7 mouse cellular contexts compared by ENCODE assay signal in genomic region chr14:118713408-118713807, GRCm38 (mm10). TPM values are rescaled to one million over a fixed set of nuclear protein-coding genes. Genes with fewer than 3 reads are reported as not detected.
DNase-seq lines count a peak whose midpoint lies in the region; ATAC-seq lines count a peak whose summit lies in the region.

No protein-coding gene starts in this region.

- DNase-seq in 3T3-L1 (ENCODE audit: low read depth, low spot score) (peak; percentile 51), NIH3T3 (ENCODE audit: low read depth) (peak; percentile 29)
- DNase-seq in left cerebral cortex, adult 9 months (ENCODE audit: low spot score in 2 of 2), result no peak
- no peak for DNase-seq in right cerebral cortex, postnatal 36 days (ENCODE audit: low spot score in 2 of 2)

- peak overlapping the region; percentile 34; the same call in 1 of the 2 replicates for H3K9ac ChIP-seq in forebrain, embryonic 15.5 days (replicated peaks)
- H3K9ac ChIP-seq in kidney, embryonic 14.5 days (ENCODE audit: low read depth, low read length), result peak overlapping the region; percentile 44; the same call in 1 of the 2 replicates
- peak overlapping the region; percentile 12 for H3K9ac ChIP-seq in midbrain, embryonic 15.5 days

- peak overlapping the region; percentile 50 for H3K4me2 ChIP-seq in forebrain, embryonic 15.5 days (replicated peaks)
- peak overlapping the region; percentile 66 for H3K4me2 ChIP-seq in kidney, embryonic 14.5 days (replicated peaks; ENCODE audit: low read depth, low read length)
- peak overlapping the region; percentile 66 for H3K4me2 ChIP-seq in midbrain, embryonic 15.5 days

- 3% methylated on average over 18 of the region's 18 CpGs for WGBS in forebrain, embryonic 15.5 days
- under 1% methylated on average over 18 of the region's 18 CpGs for WGBS in kidney, embryonic 14.5 days
- WGBS in midbrain, embryonic 15.5 days, result under 1% methylated on average over 18 of the region's 18 CpGs

- ATAC-seq in forebrain, embryonic 15.5 days (replicated peaks), result no peak
- ATAC-seq in kidney, embryonic 14.5 days (ENCODE audit: low FRiP score, low TSS enrichment), result peak; percentile 22; the same call in 1 of the 2 replicates
- ATAC-seq in midbrain, embryonic 15.5 days (replicated peaks), result peak; percentile 28; the same call in 1 of the 2 replicates

- H3K36me3 ChIP-seq in forebrain, embryonic 15.5 days, result no peaks in the 10 kb centered on the region
- no peaks in the 10 kb centered on the region for H3K36me3 ChIP-seq in kidney, embryonic 14.5 days (ENCODE audit: control insufficient read depth, insufficient read depth, low read length)
- H3K36me3 ChIP-seq in midbrain, embryonic 15.5 days (replicated peaks), result no peaks in the 10 kb centered on the region

- no peaks in the 10 kb centered on the region for H3K9me3 ChIP-seq in forebrain, embryonic 15.5 days
- no peaks in the 10 kb centered on the region for H3K9me3 ChIP-seq in kidney, embryonic 14.5 days (ENCODE audit: control insufficient read depth, low read length)
- no peaks in the 10 kb centered on the region for H3K9me3 ChIP-seq in midbrain, embryonic 15.5 days

- peaks cover 7% of the 10 kb centered on the region; the same call in 1 of the 2 replicates for H3K27me3 ChIP-seq in forebrain, embryonic 15.5 days
- no peaks in the 10 kb centered on the region for H3K27me3 ChIP-seq in kidney, embryonic 14.5 days (ENCODE audit: control insufficient read depth, insufficient read depth, low read length)
- no peaks in the 10 kb centered on the region; the same call in 1 of the 2 replicates for H3K27me3 ChIP-seq in midbrain, embryonic 15.5 days (replicated peaks)

- peaks cover 11% of the 10 kb centered on the region for H3K4me1 ChIP-seq in forebrain, embryonic 15.5 days
- H3K4me1 ChIP-seq in kidney, embryonic 14.5 days (ENCODE audit: control insufficient read depth, insufficient read depth, low read length), result peaks cover 12% of the 10 kb centered on the region; the same call in 1 of the 2 replicates
- H3K4me1 ChIP-seq in midbrain, embryonic 15.5 days, result peaks cover 22% of the 10 kb centered on the region

- H3K4me3 ChIP-seq in forebrain, embryonic 15.5 days, result peak overlapping the region; percentile 31
- peak overlapping the region; percentile 31 for H3K4me3 ChIP-seq in kidney, embryonic 14.5 days (ENCODE audit: low read length)
- H3K4me3 ChIP-seq in midbrain, embryonic 15.5 days, result peak overlapping the region; percentile 29

- H3K27ac ChIP-seq in forebrain, embryonic 15.5 days (replicated peaks), result no peak overlapping the region
- H3K27ac ChIP-seq in kidney, embryonic 14.5 days (ENCODE audit: low read depth, low read length), result no peak overlapping the region
- no peak overlapping the region for H3K27ac ChIP-seq in midbrain, embryonic 15.5 days

RNA-seq across cellular contexts. Expression of gene Abcc4, which starts 7.4 kb away (rescaled TPM):
- polyA plus RNA-seq in forebrain, embryonic 15.5 days (2015; fragmentation: Nextera tagmentation; extraction: Ambion mirVana), result 0.88 and 1.2 TPM in 2 replicates
- polyA plus RNA-seq in kidney, embryonic 14.5 days (2014; fragmentation: Nextera tagmentation; extraction: Ambion mirVana), result 5.4 and 12.2 TPM in 2 replicates
- 1.6 and 1.8 TPM in 2 replicates for polyA plus RNA-seq in midbrain, embryonic 15.5 days (2015; fragmentation: Nextera tagmentation; extraction: Ambion mirVana)

Comparison
In these comparisons a context has a peak if more than half of its experiments do, and no peak if none do; other contexts are left out.
1. DNase-seq: peak in 3T3-L1 (single experiment) and NIH3T3 (single experiment); none in left cerebral cortex, adult 9 months (0 of 2) and right cerebral cortex, postnatal 36 days (0 of 2).
2. Peak in every context shown above with its lines, with median percentiles within 50 percentile points of each other: H3K4me2 ChIP-seq, H3K4me3 ChIP-seq and H3K9ac ChIP-seq.